Mouse (Mus musculus) cerebellum, adult 11 months (tissue): ENCODE measurements around the gene Hmgcs2.

Experiments
- DNase-seq: peaks from one replicate; pipeline ENCODE4 v3.0.0; 2022

The Hmgcs2 gene

DNA sequence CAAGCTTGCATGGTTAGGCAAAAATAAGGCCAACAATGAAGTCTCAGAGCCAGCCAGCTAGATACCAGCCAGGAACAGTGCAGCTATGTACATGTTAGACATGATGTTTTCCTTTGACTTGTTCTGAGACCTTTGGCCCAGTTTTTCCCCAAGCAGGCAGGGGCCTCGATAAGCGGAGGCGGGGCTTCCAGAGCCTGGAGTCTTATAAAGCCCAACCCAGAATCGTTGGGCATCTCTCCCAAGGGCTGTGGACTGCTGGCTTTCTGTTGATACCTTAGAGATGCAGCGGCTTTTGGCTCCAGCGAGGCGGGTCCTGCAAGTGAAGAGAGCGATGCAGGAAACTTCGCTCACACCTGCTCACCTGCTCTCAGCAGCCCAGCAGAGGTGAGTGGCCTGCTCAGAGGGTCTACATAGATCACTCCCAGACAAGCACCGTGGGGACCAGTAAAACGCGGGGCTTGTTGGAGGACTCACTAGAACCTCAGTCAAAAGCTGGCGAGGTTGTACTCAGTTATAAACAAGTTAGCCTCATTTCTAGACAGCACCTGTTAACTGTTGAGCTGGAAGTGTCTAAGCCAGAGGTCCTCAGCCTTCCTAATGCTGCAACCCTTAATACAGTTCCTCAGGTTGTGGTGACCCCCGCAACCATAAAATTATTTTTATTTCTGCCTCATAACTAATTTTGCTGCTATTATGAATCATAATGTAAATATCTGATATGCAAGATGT, at the start of gene Hmgcs2:
Gene Hmgcs2, plus strand, starts transcription at position 232 of the 729 bp plus-strand sequence.
- DNase-seq: no peak

DNA sequence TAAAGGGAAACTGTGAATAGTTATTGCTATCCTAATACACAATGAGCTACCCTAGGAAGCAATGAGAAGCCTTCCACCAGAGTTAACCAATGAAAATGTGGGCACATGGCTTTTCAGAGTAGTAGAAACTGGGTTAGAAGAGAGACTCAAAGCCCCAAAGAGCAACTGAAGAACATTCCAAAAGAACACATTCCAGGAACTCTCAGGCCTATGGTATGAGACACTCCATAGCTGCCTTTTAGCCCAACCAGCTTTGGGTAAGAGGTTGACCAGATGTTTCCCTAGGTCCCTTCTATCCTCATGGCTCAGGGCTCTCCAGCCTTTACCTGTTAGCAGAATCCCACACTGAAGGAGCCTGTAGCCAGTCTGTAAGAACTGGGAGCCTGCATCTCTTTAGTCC, 46.7 kb upstream of the Hmgcs2 start:
- no peak for DNase-seq

DNA sequence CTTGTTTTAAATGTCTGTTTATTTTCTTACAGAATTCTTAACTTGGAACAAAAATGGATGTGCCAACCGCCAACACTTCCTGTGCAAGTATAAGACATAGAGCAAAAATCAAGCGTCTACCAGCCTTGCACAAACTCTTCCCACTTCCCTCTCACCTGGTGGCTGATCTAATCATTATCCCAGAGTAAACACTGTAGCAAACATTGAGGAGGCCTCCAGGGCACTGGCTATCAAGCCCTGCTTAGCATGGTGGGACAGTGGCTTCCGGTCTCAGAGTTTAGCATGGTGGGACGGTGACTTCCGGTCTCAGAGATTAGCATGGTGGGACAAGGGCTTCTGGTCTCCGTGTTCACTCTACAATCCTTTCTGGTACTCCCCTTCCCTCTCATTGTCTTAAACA, 44.0 kb upstream of the Hmgcs2 start:
- no peak for DNase-seq

DNA sequence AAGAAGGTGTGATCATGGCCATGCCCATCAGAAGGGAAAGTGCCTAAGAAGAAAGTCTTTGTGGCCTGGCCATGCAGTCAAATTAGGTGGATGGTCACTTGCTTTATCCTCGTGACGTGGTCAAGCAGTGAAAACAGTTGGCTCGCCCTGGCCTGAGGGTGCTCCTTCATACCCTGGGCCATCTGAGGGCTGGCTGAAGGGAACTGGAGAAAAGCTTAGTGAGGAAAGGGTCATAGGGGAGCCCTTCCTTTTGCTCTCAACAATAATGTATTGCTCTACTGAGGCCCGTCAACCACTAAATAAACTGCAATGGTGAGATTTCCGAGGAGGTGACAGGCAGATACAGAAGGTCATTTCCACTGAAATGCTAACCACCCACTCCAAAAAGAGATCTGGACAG, 43.0 kb upstream of the Hmgcs2 start:
- DNase-seq: no peak

DNA sequence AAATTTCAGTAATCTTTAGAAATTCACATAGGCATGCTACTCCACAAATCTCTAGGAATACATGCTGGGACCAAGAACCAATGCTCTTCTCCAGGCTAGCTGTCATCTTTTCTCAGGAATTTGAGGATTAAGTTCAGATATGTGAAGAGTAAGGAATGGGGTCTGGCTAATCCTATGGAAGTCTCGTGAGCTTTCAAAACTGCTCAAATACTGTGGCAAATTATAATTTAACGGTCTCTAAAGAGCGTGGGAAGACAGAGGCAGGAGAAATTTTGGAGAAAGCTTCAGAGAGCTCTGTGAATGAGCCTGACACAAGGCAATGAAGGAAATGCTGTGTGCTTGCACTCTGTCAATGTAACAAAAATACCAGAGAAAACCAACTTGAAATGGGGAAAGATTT, 42.1 kb upstream of the Hmgcs2 start:
- DNase-seq: no peak

DNA sequence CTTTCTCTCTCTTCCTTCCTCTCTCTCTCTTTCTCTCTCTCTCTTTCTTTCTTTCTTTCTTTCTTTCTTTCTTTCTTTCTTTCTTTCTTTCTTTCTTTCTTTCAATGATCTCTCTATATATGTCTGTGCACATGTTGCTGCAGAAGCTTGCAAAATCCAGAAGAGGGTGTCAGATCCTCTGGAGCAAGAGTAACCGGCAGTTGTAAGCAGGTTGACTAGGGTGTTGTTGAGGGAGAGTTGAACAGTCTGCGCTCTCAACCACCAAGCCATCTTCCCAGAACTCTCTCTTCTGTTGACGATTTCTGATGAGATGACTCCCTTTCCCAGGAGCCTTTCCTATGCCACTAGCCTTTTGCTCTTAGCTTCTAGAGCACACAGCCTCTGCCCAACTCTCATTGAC, 38.2 kb upstream of the Hmgcs2 start:
- no peak for DNase-seq

DNA sequence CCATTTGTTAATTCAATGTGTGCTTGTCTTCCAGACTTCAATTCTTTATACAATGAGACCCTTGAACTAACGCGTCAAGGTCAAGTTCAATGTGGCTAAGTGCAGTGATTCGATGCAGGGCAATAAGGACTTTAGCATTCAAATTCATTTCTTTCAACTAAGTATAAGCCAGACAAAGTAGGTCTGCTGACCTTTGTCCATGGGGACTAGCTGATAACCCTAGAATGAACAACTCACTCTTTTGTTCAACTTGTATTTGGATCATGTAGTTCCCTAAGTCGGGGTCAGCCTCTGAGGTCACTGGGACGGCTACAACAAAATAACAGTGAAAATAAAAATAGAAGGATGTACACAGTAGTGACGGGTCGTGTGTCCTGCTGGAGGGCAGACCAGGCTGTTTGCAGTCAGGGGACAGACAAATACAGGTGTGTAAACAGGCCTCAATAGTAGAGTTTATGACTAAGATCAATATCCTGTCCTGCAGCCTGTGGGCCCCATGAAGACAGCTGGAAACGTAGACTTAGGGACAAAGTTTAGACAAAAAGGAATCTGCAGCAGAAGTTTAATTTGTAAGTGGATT, 37.7 kb upstream of the Hmgcs2 start:
- no peak for DNase-seq

DNA sequence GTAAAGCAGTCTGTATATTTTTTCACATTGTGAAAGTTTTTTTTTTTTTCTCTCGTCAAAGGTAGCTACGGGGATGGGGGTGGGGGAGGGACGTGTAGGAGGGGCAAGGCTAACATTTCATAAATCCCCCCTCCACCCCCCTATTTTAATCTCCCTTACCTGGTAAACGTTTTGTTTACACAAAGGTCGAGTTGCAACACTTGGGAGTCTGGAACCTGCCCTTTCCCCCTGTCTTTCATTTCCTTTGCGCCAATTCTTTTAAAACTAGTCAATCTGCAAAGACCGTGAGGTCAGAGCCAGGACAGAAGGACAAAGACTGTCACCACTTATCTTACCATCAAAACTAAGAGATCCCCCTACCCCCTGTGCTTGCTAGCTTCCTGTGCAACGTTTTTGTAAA, 34.3 kb upstream of the Hmgcs2 start:
- DNase-seq: no peak

DNA sequence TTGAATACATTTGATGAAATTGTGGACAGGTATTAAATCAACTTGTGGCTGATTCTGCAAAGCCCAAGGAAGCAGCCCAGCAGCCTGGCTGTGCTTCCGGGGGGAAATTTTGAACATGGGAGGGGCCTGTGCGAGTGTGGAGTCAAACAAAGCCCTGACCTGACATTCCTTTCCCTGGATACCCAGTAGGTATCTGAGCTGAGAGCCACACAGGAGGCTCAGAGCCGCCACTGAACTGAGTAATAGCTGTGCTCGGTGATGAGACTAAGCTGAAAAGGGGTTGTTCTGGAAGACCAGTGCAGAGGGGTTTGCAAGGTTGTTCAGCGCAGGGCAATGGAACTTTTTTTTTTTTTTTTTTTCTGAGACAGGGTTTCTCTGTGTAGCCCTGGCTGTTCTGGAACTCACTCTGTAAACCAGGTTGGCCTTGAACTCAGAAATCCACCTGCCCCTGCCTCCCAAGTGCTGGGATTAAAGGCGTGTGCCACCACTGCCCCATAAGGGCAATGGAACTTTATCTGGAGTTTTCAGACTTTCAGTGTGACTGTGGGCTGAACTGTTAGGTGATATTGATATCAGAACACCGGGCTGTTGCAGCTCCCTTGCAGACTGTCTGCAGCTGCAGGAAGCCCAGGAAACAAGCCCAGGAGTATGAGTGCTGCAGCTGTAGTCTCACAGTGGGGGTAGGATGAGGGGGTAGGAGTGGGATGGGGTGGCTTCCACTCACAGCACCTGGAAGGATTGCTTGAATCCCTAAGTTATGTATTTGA, 33.1 kb upstream of the Hmgcs2 start:
- no peak for DNase-seq

DNA sequence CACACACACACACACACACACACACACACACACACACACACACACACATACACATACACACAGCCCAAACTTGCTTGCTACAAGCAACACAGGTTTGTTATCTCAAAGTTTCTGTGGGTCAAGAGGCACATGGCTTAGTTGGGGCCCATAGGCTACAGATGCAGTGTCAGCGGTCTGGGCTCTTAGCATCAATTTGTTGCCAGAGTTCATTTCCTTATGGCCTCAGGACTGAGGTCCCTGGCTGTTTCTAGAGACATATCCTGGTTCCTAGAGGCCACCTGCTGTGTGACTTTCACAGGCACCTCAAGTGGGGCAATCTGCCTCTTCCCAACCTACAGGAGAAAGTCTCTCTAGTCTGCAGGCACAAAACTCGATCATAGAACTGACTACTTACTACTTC, 30.9 kb upstream of the Hmgcs2 start:
- DNase-seq: no peak

DNA sequence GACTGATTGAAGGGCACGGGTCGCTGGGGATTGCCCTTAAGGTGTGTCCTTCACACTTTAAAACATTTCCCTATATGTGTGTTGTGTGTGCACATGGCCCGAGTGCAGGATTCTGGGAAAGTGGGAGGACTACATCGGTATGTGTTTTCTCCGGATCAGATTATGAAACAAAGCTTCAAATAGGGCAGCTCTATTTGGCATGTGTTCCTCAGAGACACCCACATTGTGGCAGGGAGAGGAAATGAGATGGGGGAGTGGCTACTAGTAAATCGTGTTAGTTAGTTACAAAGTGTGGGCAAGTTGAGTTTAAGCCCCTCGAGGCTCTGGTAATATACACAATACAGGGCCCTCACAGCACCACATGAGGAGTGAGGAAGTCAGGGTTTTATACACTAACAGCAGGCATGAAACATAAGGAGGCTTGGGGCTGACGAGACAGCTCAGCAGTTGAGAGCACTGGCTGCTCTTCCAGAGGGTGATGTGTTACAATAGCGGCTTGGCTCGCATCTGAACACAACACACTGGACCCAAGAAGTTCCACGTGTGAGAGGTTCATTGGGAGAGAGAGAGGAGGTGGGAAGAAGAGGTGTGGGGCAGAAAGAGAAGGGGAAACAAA, 30.3 kb upstream of the Hmgcs2 start:
- DNase-seq: no peak

DNA sequence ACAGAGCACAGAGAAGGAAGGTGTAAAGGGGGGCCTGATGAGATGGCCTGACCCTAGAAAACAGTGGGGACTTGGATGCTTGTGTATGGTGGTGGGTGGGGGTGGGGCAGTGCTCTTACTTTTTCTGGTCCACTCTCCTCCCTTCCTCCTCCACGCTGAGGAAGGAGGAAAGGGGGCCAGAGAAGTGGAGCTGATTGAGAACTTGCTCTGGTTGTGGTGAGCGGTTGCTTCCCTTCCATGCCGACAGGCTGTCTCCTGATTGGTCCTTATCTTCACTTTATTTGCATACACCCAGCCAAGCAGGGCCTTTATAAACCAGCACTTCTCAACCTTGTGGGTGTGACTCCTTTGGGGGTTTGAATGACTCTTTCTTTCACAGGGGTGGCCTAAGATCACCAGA, 26.2 kb upstream of the Hmgcs2 start:
- no peak for DNase-seq

DNA sequence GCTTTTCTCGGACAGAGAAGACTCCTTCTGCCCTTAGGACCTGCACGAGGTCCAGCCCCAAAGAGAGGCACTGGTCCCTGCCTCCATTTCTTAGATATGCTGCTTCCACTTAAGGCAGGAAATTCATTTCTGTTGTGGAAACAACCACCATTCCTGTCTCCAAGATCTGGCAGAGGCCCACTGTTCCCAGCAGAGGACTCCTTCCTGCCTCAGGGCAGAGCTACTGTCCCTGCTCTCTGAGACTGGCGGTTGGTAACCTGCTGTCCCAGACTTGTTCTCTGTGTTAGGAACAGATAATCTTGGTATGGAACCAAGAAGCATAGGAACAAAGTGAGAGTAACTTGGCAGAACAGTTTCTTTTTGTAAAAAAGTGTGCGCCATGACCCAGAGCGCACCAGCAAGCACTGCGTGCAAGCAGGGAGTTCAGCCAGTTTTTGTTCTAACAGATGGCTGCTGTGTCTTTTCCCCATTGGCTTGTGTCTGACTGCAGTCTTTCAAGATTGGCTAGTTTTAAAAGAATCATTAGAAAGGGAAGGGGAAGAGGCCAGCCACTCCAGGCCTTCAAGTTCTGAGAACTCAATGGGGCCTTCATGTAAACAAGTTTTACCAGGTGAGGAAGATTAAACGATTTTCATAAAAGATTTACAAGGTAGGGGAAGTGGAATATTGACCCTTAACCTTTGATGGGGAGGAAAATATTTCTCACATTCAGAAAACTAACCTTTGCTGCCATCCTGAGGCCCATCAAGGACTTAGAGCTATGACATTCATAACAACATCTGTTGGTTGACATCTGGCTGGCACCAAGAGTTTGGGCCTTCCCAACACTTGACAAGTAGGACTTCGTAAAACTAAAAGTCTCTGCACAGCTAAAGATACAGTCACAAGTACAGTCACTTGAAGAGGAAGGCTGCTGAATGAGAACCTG, 25.3 kb upstream of the Hmgcs2 start:
- no peak for DNase-seq

DNA sequence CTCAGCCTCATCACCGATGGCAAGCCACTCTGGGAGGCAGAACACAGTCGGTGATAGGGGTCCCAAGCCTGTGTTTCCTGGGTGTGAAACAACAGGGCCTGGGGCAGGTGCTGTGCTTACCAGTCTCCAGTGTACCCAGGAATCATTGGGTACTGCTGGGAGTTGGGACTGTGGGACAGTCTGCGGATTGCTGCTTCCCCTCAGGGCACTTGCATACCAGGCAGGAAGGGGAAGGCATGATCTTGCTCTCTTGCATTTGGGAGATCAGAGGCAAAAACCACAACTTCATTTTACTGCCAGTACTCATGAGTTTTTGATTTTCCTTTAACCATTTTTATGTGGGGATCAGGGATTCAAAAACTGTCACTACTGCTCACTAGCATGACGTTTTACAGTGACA, 21.5 kb upstream of the Hmgcs2 start:
- no peak for DNase-seq

DNA sequence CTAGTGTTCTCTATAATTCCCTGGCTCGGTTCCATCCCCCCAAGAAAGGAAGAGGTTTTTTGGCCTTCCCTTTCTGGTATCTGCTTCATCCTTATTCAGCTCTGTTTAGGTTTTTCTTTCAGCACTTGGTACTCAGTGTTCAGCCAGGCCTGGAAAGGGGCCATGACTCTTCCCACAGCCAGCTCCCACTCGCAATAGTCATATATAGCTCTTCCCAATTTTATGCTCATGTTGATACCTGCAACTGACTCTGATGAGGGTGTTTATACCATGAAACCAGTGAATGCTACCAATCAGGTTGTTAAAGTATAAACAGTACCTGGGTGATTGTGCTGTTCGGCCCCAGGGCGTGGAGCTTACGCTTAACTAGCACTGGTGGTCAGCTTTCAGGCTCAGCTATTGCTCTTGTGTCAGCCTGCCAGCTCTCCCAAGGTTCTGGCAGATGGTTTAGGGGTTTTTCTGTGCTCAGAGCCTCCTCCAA, 20.9 kb upstream of the Hmgcs2 start:
- peak; percentile 1 for DNase-seq

DNA sequence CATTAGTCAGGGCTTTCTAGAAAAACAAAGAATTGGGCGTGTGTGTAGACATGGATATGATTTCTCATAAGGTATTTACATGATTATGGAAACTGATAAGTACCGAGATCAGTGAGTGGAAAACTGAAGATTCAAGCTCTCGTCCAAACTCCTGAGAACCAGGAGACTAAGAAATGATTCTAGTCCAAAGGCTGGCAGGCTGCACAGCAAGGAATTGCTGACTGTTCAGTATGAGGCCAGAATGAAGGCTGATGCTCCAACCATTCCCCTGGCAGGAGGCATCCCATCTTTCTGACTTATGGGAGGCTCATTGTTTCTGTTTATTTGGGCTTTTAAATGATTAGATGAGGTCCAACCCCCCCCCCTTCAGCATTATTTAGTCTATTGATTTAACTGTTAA, 19.7 kb upstream of the Hmgcs2 start:
- no peak for DNase-seq

DNA sequence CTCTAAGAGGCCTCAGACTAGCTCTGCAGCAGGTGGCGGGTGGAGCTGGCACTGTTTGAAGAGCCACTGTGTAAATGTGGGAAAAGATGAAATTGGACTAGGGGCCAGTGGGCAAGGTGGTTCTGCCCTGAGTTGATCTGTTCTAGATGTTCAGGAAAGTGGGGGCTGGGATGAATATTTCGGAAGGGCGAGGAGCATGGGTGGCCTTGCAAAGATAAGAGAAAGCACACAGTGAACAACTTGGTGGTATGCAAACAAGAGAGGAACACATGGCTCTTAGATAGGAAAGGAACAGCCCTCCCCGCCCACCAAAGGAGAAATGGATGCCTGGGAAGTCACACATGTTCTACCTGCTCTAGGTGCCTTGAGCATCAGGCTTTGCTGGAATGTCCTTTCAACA, 18.8 kb upstream of the Hmgcs2 start:
- DNase-seq: no peak

DNA sequence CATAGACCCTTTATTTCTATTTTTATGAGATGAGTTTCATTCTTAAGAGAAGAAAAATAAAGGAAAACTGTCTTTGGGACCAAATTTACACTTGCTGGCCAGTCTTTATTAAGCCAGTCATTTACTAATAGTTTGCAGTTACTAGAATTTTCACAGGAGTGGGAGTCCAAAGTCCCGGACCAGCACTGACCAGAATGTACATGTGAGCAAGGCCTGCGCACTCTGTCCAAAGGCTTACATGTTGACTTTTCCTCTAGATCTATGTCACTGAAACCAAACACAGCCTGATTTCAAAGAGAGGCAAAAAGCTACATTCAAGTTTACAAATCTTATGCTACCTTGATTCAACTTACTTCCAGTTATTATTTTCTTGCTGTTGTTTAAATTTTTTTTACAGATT, 18.1 kb upstream of the Hmgcs2 start:
- no peak for DNase-seq

DNA sequence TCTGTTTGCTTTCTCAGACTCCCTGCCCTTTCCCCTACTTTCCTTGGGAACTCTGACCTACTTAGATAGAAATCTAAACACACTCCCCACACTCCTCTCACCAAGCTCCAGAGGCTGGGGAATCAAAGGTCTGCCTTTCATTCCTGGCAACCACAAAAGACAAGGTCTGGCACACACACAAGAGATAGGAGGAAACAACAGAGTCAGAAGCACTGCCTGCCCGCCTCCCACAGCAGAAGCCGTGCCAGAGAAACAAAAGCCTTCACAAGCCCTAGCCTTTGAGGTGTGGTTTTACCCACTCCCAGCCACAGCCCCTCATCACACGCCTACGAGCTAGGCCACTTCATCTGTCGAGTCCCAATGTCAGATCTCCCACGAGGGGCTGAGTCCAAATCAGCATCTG, 13.0 kb upstream of the Hmgcs2 start:
- DNase-seq: no peak

DNA sequence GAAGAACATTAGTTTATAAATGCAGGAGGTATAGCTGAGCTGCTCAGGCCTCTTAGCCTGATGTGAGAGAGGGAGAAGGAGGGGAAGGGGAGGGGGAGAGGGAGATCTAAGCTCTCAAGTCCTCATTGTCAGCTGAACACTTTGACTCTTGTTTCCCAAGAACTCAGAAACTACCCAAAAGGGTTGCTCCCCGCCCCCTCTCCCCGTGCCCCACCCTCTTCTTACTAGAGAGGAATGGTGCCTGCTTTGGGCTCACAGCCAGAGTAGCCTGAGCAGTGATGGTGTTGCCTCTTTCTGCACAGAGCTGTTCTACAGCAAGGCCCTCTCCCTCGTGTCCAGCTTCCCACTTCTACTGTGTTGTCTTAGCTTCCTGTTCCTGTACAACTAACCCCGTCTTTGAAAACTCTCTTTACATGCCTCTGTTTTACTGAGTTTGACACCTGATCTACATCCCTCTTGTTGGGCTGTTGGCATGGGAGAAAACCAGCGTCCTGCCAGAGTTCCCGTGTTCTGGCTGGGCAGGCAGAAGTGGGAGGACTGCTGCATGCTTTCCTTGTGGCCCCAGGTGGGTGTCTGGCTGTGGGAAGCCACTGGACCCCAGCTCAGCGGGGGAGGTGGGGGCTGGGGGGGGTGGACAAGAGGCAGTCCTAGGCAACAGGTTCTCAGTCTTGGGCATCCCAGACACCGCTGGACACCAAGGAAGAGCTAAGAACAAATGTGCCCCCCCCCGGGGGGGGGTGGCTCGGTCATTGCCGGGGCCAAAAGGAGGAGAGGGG, 6.4 kb upstream of the Hmgcs2 start:
- no peak for DNase-seq

DNA sequence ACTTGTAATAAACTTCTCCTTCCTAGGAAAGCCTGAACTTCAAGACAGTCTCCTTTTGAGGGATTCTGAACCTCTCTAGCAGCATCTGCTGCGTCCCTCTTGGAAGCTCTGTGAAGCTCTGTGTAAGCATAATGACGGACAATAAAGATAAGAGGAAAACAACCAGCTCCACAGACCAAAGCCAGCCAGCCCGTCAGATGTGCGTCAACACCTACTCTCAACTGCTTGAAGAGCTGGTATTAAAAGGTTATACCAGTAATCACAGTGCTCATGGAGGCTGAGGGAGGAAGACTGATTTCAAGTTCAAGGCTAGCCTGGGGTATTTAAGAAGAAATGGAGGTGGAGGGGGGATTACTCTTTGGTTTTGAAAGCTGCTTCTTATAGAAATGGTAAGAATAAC, 553 bp upstream of the Hmgcs2 start:
- DNase-seq: no peak
